Mouse (Mus musculus): ENCODE data around the gene Cct2. TPM values are rescaled to one million over a fixed set of nuclear protein-coding genes. Genes with fewer than 3 reads are reported as not detected.

The Cct2 gene
- polyA plus RNA-seq, 1 experiment: 25.9 TPM

GRCm38 (mm10) chr10:117021020-117021754 lies 42.4 kb downstream of the Cct2 start:
- no peak for TF ChIP-seq GATA1 (IDR thresholded peaks at IDR 0.05; ENCODE audit: low read length)

GRCm38 (mm10) chr10:117018281-117018840 lies 45.3 kb downstream of the Cct2 start:
- TF ChIP-seq GATA1 (IDR thresholded peaks at IDR 0.05; ENCODE audit: low read length): no peak

GRCm38 (mm10) chr10:117014565-117014964 lies 49.0 kb downstream of the Cct2 start:
- no peak for TF ChIP-seq GATA1 (IDR thresholded peaks at IDR 0.05; ENCODE audit: low read length)

GRCm38 (mm10) chr10:117013689-117014390 lies 49.8 kb downstream of the Cct2 start:
- TF ChIP-seq GATA1 (IDR thresholded peaks at IDR 0.05; ENCODE audit: low read length): no peak

GRCm38 (mm10) chr10:117011047-117011446 lies 52.6 kb downstream of the Cct2 start:
- no peak for TF ChIP-seq GATA1 (IDR thresholded peaks at IDR 0.05; ENCODE audit: low read length)

GRCm38 (mm10) chr10:117009691-117010090 lies 53.9 kb downstream of the Cct2 start:
- TF ChIP-seq GATA1 (IDR thresholded peaks at IDR 0.05; ENCODE audit: low read length): no peak

- no peak for TF ChIP-seq GATA1 (IDR thresholded peaks at IDR 0.05; ENCODE audit: low read length)
Observed at GRCm38 (mm10) chr10:117005707-117006464, 57.7 kb downstream of the Cct2 start.

GRCm38 (mm10) chr10:117004695-117005094 lies 58.9 kb downstream of the Cct2 start:
- TF ChIP-seq GATA1 (IDR thresholded peaks at IDR 0.05; ENCODE audit: low read length): no peak

Other genes with a start within 250 kb of the Cct2 start
- gene Myrfl, start 166.9 kb downstream of the Cct2 start, polyA plus RNA-seq (2012): not detected in 2 replicates
- gene Rab3ip, start 113.0 kb downstream of the Cct2 start, polyA plus RNA-seq (2012): 16.3 and 21.2 TPM in 2 replicates
- gene Gm10271, start 91.2 kb downstream of the Cct2 start, polyA plus RNA-seq (2012): not detected in 2 replicates
- gene Best3, start 77.5 kb downstream of the Cct2 start, polyA plus RNA-seq (2012): not detected in 2 replicates
- 0.06 and 0.15 TPM in 2 replicates for gene Lrrc10, start 18.5 kb downstream of the Cct2 start, polyA plus RNA-seq (2012)
- gene Frs2, start 84.7 kb upstream of the Cct2 start, polyA plus RNA-seq (2012): 13.3 and 20.7 TPM in 2 replicates
- 91.6 and 133 TPM in 2 replicates for gene Yeats4, start 160.7 kb upstream of the Cct2 start, polyA plus RNA-seq (2012)
- not detected in 2 replicates for gene 9530003J23Rik, start 174.9 kb upstream of the Cct2 start, polyA plus RNA-seq (2012)
- not detected in 2 replicates for gene Lyz2, start 218.5 kb upstream of the Cct2 start, polyA plus RNA-seq (2012)
- not detected in 2 replicates for gene Lyz1, start 229.1 kb upstream of the Cct2 start, polyA plus RNA-seq (2012)

All from G1E-ER4 (cell line).